Mouse (Mus musculus): Measurements from ENCODE around the gene Srsf2. TPM values are rescaled to one million over a fixed set of nuclear protein-coding genes. Genes with fewer than 3 reads are reported as not detected.

The Srsf2 gene
- polyA plus RNA-seq, 1 experiment from 2014 or later, result 895 TPM

- WGBS, result 64% methylated on average over 13 of the region's 13 CpGs
Observed at GRCm38 (mm10) chr11:116821057-116821940, 31.6 kb downstream of the Srsf2 start.

GRCm38 (mm10) chr11:116819932-116820593 lies 32.8 kb downstream of the Srsf2 start:
- no peak for DNase-seq (ENCODE audit: low spot score)
- Histone ChIP-seq H3K4me1 (peaks cover 62% of the 10 kb centered on the region), H3K9me3 (replicated peaks) (no peaks in the 10 kb centered on the region), H3K36me3 (no peaks in the 10 kb centered on the region), H3K27ac (replicated peaks) (peak overlapping the region; percentile 64), H3K27me3 (ENCODE audit: low read depth, poor library complexity, severe bottlenecking) (no peaks in the 10 kb centered on the region), H3K4me3 (no peak overlapping the region)
- 93% methylated on average over 5 of the region's 5 CpGs for WGBS

More at GRCm38 (mm10) chr11:116821057-116821940, 31.6 kb downstream of the Srsf2 start:
- Histone ChIP-seq H3K4me3 (0 out of 2 replicates have a peak overlapping the region, but pooled peaks have one; percentile 12), H3K27ac (replicated peaks) (peak overlapping the region; percentile 64), H3K9me3 (replicated peaks) (no peaks in the 10 kb centered on the region), H3K36me3 (no peaks in the 10 kb centered on the region), H3K4me1 (peaks cover 61% of the 10 kb centered on the region), H3K27me3 (ENCODE audit: low read depth, poor library complexity, severe bottlenecking) (no peaks in the 10 kb centered on the region)
- DNase-seq (ENCODE audit: low spot score), result no peak

- DNase-seq (ENCODE audit: low spot score), result no peak
- H3K36me3 ChIP-seq, result no peaks in the 10 kb centered on the region
- peaks cover 72% of the 10 kb centered on the region for H3K4me1 ChIP-seq
- no peak overlapping the region for H3K4me3 ChIP-seq
- H3K9me3 ChIP-seq (replicated peaks), result no peaks in the 10 kb centered on the region
- no peaks in the 10 kb centered on the region for H3K27me3 ChIP-seq (ENCODE audit: low read depth, poor library complexity, severe bottlenecking)
- 80% methylated on average over 8 of the region's 8 CpGs for WGBS
- 0 out of 2 replicates have a peak overlapping the region, but pooled peaks have one; percentile 23 for H3K27ac ChIP-seq (replicated peaks)
Observed at GRCm38 (mm10) chr11:116818722-116819121, 34.2 kb downstream of the Srsf2 start.

- H3K9me3 ChIP-seq (replicated peaks), result no peaks in the 10 kb centered on the region
- 94% methylated on average over 5 of the region's 5 CpGs for WGBS
- H3K4me3 ChIP-seq, result no peak overlapping the region
- H3K36me3 ChIP-seq, result no peaks in the 10 kb centered on the region
- H3K27me3 ChIP-seq (ENCODE audit: low read depth, poor library complexity, severe bottlenecking), result no peaks in the 10 kb centered on the region
- no peak for DNase-seq (ENCODE audit: low spot score)
- no peak overlapping the region for H3K27ac ChIP-seq (replicated peaks)
- H3K4me1 ChIP-seq, result peaks cover 81% of the 10 kb centered on the region
Observed at GRCm38 (mm10) chr11:116817567-116817966, 35.3 kb downstream of the Srsf2 start.

- Histone ChIP-seq H3K27me3 (ENCODE audit: low read depth, poor library complexity, severe bottlenecking) (no peaks in the 10 kb centered on the region), H3K9me3 (replicated peaks) (no peaks in the 10 kb centered on the region), H3K27ac (replicated peaks) (no peak overlapping the region; the same call in 1 of the 2 replicates), H3K36me3 (no peaks in the 10 kb centered on the region), H3K4me3 (no peak overlapping the region; the same call in 1 of the 2 replicates), H3K4me1 (peaks cover 81% of the 10 kb centered on the region)
- whole genome bisulfite sequencing, result 82% methylated on average over 5 of the region's 5 CpGs
- DNase-seq (ENCODE audit: low spot score), result no peak
Observed at GRCm38 (mm10) chr11:116816769-116817168, 36.1 kb downstream of the Srsf2 start.

GRCm38 (mm10) chr11:116814884-116815415 lies 37.9 kb downstream of the Srsf2 start:
- peaks cover 84% of the 10 kb centered on the region for H3K4me1 ChIP-seq
- no peaks in the 10 kb centered on the region for H3K9me3 ChIP-seq (replicated peaks)
- 25% methylated on average over 7 of the region's 7 CpGs for WGBS
- H3K4me3 ChIP-seq, result peak overlapping the region; percentile 51; the same call in 1 of the 2 replicates
- DNase-seq (ENCODE audit: low spot score), result peak; percentile 21
- H3K27me3 ChIP-seq (ENCODE audit: low read depth, poor library complexity, severe bottlenecking), result no peaks in the 10 kb centered on the region
- no peaks in the 10 kb centered on the region; the same call in 1 of the 2 replicates for H3K36me3 ChIP-seq
- H3K27ac ChIP-seq (replicated peaks), result peak overlapping the region; percentile 89

GRCm38 (mm10) chr11:116814076-116814883 lies 38.6 kb downstream of the Srsf2 start:
- H3K9me3 ChIP-seq (replicated peaks), result no peaks in the 10 kb centered on the region
- H3K36me3 ChIP-seq, result peaks cover 3% of the 10 kb centered on the region; the same call in 1 of the 2 replicates
- H3K4me1 ChIP-seq, result peaks cover 89% of the 10 kb centered on the region
- peak overlapping the region; percentile 51 for H3K4me3 ChIP-seq
- H3K27me3 ChIP-seq (ENCODE audit: low read depth, poor library complexity, severe bottlenecking), result peaks cover 5% of the 10 kb centered on the region
- WGBS, result 4% methylated on average over 20 of the region's 20 CpGs
- H3K27ac ChIP-seq (replicated peaks), result peak overlapping the region; percentile 89
- peak; percentile 68 for DNase-seq (ENCODE audit: low spot score)

GRCm38 (mm10) chr11:116813610-116814009 lies 39.3 kb downstream of the Srsf2 start:
- Histone ChIP-seq H3K4me1 (peaks cover 90% of the 10 kb centered on the region), H3K4me3 (peak overlapping the region; percentile 51), H3K36me3 (peaks cover 3% of the 10 kb centered on the region; the same call in 1 of the 2 replicates), H3K27me3 (ENCODE audit: low read depth, poor library complexity, severe bottlenecking) (peaks cover 11% of the 10 kb centered on the region), H3K9me3 (replicated peaks) (no peaks in the 10 kb centered on the region), H3K27ac (replicated peaks) (peak overlapping the region; percentile 89)
- no peak for DNase-seq (ENCODE audit: low spot score)
- WGBS, result 66% methylated on average over 13 of the region's 13 CpGs

GRCm38 (mm10) chr11:116812793-116813529 lies 39.9 kb downstream of the Srsf2 start:
- DNase-seq (ENCODE audit: low spot score), result peak; percentile 67
- H3K9me3 ChIP-seq (replicated peaks), result no peaks in the 10 kb centered on the region
- H3K36me3 ChIP-seq, result peaks cover 3% of the 10 kb centered on the region; the same call in 1 of the 2 replicates
- H3K4me1 ChIP-seq, result peaks cover 96% of the 10 kb centered on the region
- peak overlapping the region; percentile 89 for H3K27ac ChIP-seq (replicated peaks)
- 50% methylated on average over 21 of the region's 21 CpGs for WGBS
- peak overlapping the region; percentile 51 for H3K4me3 ChIP-seq
- H3K27me3 ChIP-seq (ENCODE audit: low read depth, poor library complexity, severe bottlenecking), result peaks cover 11% of the 10 kb centered on the region

- H3K27me3 ChIP-seq (ENCODE audit: low read depth, poor library complexity, severe bottlenecking), result peaks cover 11% of the 10 kb centered on the region
- H3K27ac ChIP-seq (replicated peaks), result peak overlapping the region; percentile 89
- peaks cover 92% of the 10 kb centered on the region for H3K4me1 ChIP-seq
- 4% methylated on average over 32 of the region's 32 CpGs for WGBS
- DNase-seq (ENCODE audit: low spot score), result peak; percentile 86
- peaks cover 3% of the 10 kb centered on the region; the same call in 1 of the 2 replicates for H3K36me3 ChIP-seq
- no peaks in the 10 kb centered on the region for H3K9me3 ChIP-seq (replicated peaks)
- peak overlapping the region; percentile 51 for H3K4me3 ChIP-seq
Observed at GRCm38 (mm10) chr11:116810983-116811901, 41.7 kb downstream of the Srsf2 start.

Measured in midbrain, embryonic 10.5 days (tissue).